Mouse (Mus musculus): Measurements from ENCODE around the gene Olfr129. TPM values are rescaled to one million over a fixed set of nuclear protein-coding genes. Genes with fewer than 3 reads are reported as not detected.

Olfr129 gene
- total RNA-seq (2021) = not detected

- no peak for DNase-seq (ENCODE audit: low spot score in 2 of 2)
These were observed at the start of gene Olfr129 for GRCm38 (mm10) chr17:38059979-38060378. Gene Olfr129 (minus strand): TSS chr17:38060079.

GRCm38 (mm10) chr17:38088593-38088992, 28.7 kb upstream of the Olfr129 start, which contains the start of gene Olfr131:
Gene Olfr131 (minus strand): TSS chr17:38088693.
- intact Hi-C loops (cut with DNase I) = no loop called here
- no peak for DNase-seq (ENCODE audit: low spot score in 2 of 2)

More at GRCm38 (mm10) chr17:38059979-38060378, at the start of gene Olfr129:
- intact Hi-C loops (cut with DNase I) = no loop called here

- no peak for DNase-seq (ENCODE audit: low spot score in 2 of 2)
- intact Hi-C loops (cut with DNase I) = no loop called here
These were observed 22.5 kb upstream of the Olfr129 start for GRCm38 (mm10) chr17:38082364-38082763.

GRCm38 (mm10) chr17:38063621-38064020, 3.7 kb upstream of the Olfr129 start, which contains the start of gene Olfr130:
Gene Olfr130 (plus strand): TSS chr17:38063921.
- DNase-seq (ENCODE audit: low spot score in 2 of 2) = no peak
- intact Hi-C loops (cut with DNase I) = no loop called here

- no peak for DNase-seq (ENCODE audit: low spot score in 2 of 2)
- intact Hi-C loops (cut with DNase I) = no loop called here
These were observed 33.6 kb downstream of the Olfr129 start for GRCm38 (mm10) chr17:38026297-38026696.

GRCm38 (mm10) chr17:38016341-38016740, 43.5 kb downstream of the Olfr129 start:
- intact Hi-C loops (cut with DNase I) = no loop called here
- no peak for DNase-seq (ENCODE audit: low spot score in 2 of 2)

- intact Hi-C loops (cut with DNase I) = no loop called here
- no peak for DNase-seq (ENCODE audit: low spot score in 2 of 2)
These were observed 54.9 kb downstream of the Olfr129 start for GRCm38 (mm10) chr17:38004996-38005395.

Other genes with a start within 250 kb of the Olfr129 start
- not detected for gene Olfr125, start 227.1 kb downstream of the Olfr129 start, total RNA-seq (2021)
- not detected for gene Olfr126, start 212.6 kb downstream of the Olfr129 start, total RNA-seq (2021)
- not detected for gene Olfr127, start 159.6 kb downstream of the Olfr129 start, total RNA-seq (2021)
- not detected for gene Olfr128, start 139.5 kb downstream of the Olfr129 start, total RNA-seq (2021)
- gene Olfr761, start 107.0 kb downstream of the Olfr129 start, total RNA-seq (2021) = not detected
- not detected for gene Olfr130, start 3.8 kb upstream of the Olfr129 start, total RNA-seq (2021)
- not detected for gene Olfr131, start 28.6 kb upstream of the Olfr129 start, total RNA-seq (2021)
- not detected for gene Olfr132, start 74.4 kb upstream of the Olfr129 start, total RNA-seq (2021)
- not detected for gene Olfr133, start 85.2 kb upstream of the Olfr129 start, total RNA-seq (2021)
- gene Olfr134, start 111.3 kb upstream of the Olfr129 start, total RNA-seq (2021) = not detected
- not detected for gene Olfr135, start 144.3 kb upstream of the Olfr129 start, total RNA-seq (2021)
- gene Olfr138, start 201.0 kb upstream of the Olfr129 start, total RNA-seq (2021) = not detected
- not detected for gene Olfr137, start 247.5 kb upstream of the Olfr129 start, total RNA-seq (2021)